Mouse (Mus musculus) small intestine, adult 2 months (tissue): Measurements from ENCODE around the gene Aff3. TPM values are rescaled to one million over a fixed set of nuclear protein-coding genes. Genes with fewer than 3 reads are reported as not detected.

Experiments used
- H3K27ac ChIP-seq: fragments of 200-500 bp; 2 replicates; pipeline ENCODE4 v1.5.1; 2012; ENCODE audit warnings: low read depth, low read length, control low read depth, inconsistent platforms; ENCODE audit not compliant: insufficient read depth
- H3K27me3 ChIP-seq: fragments of 200-500 bp; 2 replicates; pipeline ENCODE4 v1.6.1; 2012; ENCODE audit warnings: mild to moderate bottlenecking, moderate library complexity, low read length, inconsistent platforms; ENCODE audit not compliant: control insufficient read depth, insufficient read depth
- H3K36me3 ChIP-seq: fragments of 200-500 bp; 2 replicates; pipeline ENCODE4 v1.6.1; 2012; ENCODE audit warnings: mild to moderate bottlenecking, low read length, control low read depth, inconsistent platforms; ENCODE audit not compliant: control insufficient read depth, insufficient read depth
- H3K4me1 ChIP-seq: fragments of 200-500 bp; 2 replicates; pipeline ENCODE4 v1.6.1; 2012; ENCODE audit warnings: low read length, inconsistent platforms, mixed read lengths; ENCODE audit not compliant: control insufficient read depth, insufficient read depth, insufficient read length
- H3K4me3 ChIP-seq: fragments of 200-500 bp; 2 replicates; pipeline ENCODE4 v1.5.1; 2012; ENCODE audit warnings: low read depth, mild to moderate bottlenecking, control low read depth, inconsistent platforms, low read length, moderate library complexity
- CTCF ChIP-seq: fragments of 200-500 bp; IDR thresholded peaks from 2 replicates; pipeline ENCODE4 v1.5.1; 2012; ENCODE audit warnings: low read depth, mild to moderate bottlenecking, control low read depth, inconsistent platforms, low read length, moderate library complexity, mixed read lengths; ENCODE audit not compliant: insufficient replicate concordance, insufficient read length; ENCODE audit errors: extremely low read depth
- POLR2A ChIP-seq: fragments of 200-500 bp; IDR thresholded peaks from 2 replicates; pipeline ENCODE4 v1.6.1; 2012; ENCODE audit warnings: low read depth, mild to moderate bottlenecking, control low read depth, inconsistent platforms, low read length, moderate library complexity
- WGBS: fragments of 180-500 bp; shearing (Covaris S2); methylation state at CpG from one replicate; pipeline ENCODE4 v1.1.7; 2018; 5-methylcytosine and 5-hydroxymethylcytosine counted together
- polyA plus RNA-seq: library from polyadenylated mRNA; depleted of rRNA; stranded (reverse); fragments of >200 nt; gene quantifications from 2 replicates; pipeline ENCODE4 v1.2.3, GENCODE M21; 2012

The Aff3 gene
- polyA plus RNA-seq, 1 experiment: 1.5 TPM

DNA sequence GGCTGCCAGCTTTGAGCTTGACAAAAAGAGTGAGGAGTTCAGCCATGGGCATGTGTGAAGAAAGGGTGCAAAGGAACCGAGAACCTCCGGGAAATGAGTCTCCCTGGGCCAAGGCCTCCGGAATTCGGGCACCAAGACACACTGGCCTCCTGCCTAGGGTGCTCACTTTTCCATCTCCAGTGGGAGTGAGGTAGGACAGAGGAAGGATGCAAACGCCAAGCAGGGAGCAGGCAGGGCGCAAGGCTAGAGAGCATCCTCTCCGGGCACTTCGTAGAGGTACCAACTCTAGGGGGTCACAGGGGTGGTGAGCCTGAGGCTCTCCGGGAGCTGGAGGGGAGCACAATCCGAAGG, 38.4 kb downstream of the Aff3 start:
- no peaks in the 10 kb centered on the region for H3K36me3 ChIP-seq
- peaks cover 24% of the 10 kb centered on the region for H3K27me3 ChIP-seq
- 11% methylated on average over 10 of the region's 10 CpGs for WGBS
- no peaks in the 10 kb centered on the region for H3K4me1 ChIP-seq
- TF ChIP-seq CTCF (no peak), POLR2A (no peak)
- peak overlapping the region; percentile 67 for H3K4me3 ChIP-seq
- no peak overlapping the region for H3K27ac ChIP-seq

DNA sequence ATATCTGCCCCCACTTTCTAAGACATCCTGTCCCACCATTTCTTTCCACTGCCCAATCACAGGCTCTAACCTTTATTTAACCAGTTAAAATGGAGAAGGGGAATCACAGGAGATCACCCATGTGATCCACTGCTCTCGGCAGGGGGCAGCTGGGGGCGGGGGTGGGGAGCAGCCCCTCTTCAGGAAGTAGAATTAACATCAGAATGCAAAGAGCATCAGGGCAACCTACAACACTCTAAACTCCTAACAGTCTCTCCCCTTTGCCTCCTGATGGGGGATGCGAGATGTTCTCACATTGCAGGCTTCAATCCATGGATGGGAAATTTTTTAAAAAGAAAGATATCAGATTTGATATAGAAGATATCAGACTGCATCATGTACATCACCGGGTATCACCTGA, 42.9 kb downstream of the Aff3 start:
- no peak for TF ChIP-seq CTCF
- no peak for TF ChIP-seq POLR2A
- 61% methylated on average over 4 of the region's 4 CpGs for WGBS
- H3K27ac ChIP-seq: no peak overlapping the region
- no peaks in the 10 kb centered on the region for H3K36me3 ChIP-seq
- H3K27me3 ChIP-seq: peaks cover 8% of the 10 kb centered on the region
- H3K4me1 ChIP-seq: no peaks in the 10 kb centered on the region
- no peak overlapping the region for H3K4me3 ChIP-seq

DNA sequence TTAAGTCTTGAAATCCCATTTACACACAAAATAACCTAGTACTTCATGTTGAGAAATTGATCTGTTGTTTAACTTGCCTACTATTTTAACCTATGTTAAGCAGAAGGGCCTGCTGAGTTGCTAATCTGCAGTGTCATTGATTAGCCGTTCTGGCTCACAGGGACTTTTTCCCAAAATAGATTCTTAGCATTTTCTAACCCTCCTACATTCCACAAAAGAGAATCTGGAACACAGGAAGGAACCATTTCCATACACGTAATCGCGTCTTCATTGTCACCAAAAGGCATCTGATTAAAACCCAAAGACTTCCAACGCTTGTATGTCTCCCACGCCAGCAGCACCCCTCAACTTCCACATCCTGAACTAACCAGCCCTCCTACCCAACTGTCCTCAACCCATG, 44.4 kb downstream of the Aff3 start:
- Histone ChIP-seq H3K4me1 (no peaks in the 10 kb centered on the region), H3K36me3 (no peaks in the 10 kb centered on the region), H3K4me3 (no peak overlapping the region), H3K27ac (no peak overlapping the region), H3K27me3 (no peaks in the 10 kb centered on the region)
- TF ChIP-seq CTCF: no peak
- no peak for TF ChIP-seq POLR2A
- WGBS: 81% methylated on average over 6 of the region's 6 CpGs

DNA sequence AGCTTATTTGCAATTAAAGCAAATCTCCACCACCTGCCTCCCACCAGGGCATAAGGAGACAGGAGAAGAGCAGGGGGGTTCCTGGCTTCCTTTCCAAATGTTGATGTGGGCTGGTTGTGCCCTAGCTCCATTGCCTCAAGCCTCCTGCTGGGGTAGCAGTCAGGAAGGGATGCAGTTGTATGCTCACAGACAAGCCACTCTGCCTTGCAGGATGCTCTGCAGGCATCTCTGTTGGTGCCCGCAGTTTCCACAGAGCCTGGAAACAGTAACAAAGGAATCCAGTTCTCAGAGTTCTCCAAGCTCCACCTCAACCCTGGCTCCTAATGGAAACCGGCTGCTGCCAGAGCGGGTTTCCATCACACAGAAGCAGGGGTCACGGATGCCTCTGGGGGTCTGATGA, 58.0 kb downstream of the Aff3 start:
- no peak overlapping the region for H3K4me3 ChIP-seq
- H3K36me3 ChIP-seq: no peaks in the 10 kb centered on the region
- TF ChIP-seq CTCF (no peak), POLR2A (no peak)
- no peak overlapping the region for H3K27ac ChIP-seq
- WGBS: 88% methylated on average over 4 of the region's 4 CpGs
- H3K27me3 ChIP-seq: no peaks in the 10 kb centered on the region
- no peaks in the 10 kb centered on the region for H3K4me1 ChIP-seq

DNA sequence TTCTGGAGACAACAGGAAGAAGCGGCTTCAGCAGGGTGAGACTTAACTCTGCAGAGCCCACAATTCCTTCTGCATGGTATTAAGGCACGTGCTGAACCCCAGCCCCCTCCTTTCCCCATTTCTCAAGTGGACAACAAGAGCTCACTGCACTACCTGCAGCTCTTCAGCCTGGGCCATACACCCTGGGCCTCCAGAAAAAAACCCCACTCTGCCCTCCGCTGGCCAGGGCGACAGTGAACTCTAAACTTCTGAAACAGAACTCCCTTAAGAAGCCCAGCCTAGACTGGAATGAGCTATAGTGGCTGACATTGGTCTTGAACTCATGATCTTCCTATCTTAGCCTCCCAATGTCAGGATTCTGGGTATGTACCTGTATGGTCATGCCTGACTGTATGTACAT, 59.3 kb downstream of the Aff3 start:
- no peak overlapping the region for H3K4me3 ChIP-seq
- no peak for TF ChIP-seq POLR2A
- TF ChIP-seq CTCF: no peak
- no peak overlapping the region for H3K27ac ChIP-seq
- no peaks in the 10 kb centered on the region for H3K4me1 ChIP-seq
- no peaks in the 10 kb centered on the region for H3K36me3 ChIP-seq
- 75% methylated on average over 4 of the region's 4 CpGs for WGBS
- no peaks in the 10 kb centered on the region for H3K27me3 ChIP-seq

DNA sequence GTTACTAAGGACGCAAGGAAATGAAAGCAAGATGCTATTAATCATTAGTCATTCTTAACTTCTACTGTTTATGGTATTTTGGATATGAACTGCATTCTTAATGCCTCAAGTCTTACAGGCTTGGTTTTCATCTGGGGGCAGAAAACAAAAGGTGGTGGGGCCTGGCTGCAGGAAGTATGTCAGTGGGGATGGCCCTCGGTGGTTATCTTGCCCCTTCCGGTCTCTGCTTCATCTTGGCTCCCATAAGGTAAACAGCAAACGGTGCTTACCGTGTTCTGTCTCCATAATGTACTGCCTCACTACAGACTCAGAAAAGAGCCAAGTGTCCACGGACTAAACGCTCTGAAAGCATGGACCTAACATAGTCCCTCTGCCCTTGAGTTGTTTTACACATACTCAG, 60.1 kb downstream of the Aff3 start:
- WGBS: 69% methylated on average over 7 of the region's 7 CpGs
- Histone ChIP-seq H3K4me3 (no peak overlapping the region), H3K4me1 (no peaks in the 10 kb centered on the region), H3K27ac (no peak overlapping the region), H3K36me3 (no peaks in the 10 kb centered on the region), H3K27me3 (no peaks in the 10 kb centered on the region)
- TF ChIP-seq CTCF (no peak), POLR2A (no peak)

DNA sequence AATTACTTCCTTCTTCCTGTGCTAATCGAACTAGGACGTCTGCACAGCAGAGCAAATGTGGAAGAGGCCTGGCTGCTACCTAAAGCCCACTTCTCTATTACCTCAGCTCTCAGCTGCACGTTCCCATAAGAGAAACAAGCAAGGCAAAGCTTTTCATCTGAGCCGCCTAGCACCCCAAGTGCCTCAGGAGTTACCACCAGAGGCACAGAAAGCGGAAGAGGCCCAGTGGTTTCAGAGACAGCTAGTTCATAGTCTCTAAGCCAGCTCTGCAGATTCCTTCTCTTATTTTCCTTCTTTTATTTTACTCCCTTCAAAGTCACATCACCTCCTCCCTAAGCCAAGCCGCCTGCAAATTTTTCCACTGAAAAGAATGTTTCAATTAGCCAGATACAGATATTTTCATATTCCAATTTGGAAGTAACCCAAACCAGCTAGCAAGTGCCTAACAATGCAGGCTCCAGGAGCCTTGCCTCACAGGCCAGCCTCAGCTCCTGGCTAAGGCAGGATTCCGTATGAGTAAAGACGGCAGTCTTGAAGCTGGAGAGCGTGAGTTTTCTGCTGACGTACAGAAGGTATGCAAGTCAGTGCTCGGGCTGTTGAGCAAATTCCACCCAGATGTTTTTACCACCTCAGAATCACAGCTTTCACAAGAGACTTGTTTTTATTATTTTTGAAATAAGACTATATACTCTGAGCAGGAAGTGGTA, 62.8 kb downstream of the Aff3 start:
- Histone ChIP-seq H3K36me3 (no peaks in the 10 kb centered on the region), H3K4me1 (no peaks in the 10 kb centered on the region), H3K27me3 (no peaks in the 10 kb centered on the region), H3K27ac (no peak overlapping the region), H3K4me3 (no peak overlapping the region)
- 63% methylated on average over 11 of the region's 11 CpGs for WGBS
- TF ChIP-seq CTCF (no peak), POLR2A (no peak)

DNA sequence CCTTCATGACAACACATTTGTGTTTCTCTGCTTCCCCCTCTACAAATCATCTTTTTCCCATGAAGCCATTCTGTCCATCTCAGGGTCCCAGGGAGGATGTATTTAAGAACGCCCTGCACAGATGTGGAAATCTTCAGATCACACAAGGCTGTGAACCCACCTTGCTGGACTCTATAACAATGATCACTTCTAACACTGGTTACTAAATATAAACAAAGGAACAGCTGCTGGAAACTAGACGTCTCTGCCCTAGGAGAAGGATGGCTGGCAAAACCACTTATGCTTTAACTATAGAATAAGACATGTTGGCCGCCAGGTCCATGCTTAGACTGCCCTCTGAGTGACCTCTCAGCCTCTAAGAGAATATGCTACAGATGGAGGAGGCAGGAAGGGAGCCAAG, 69.4 kb downstream of the Aff3 start:
- no peak for TF ChIP-seq POLR2A
- no peak for TF ChIP-seq CTCF
- WGBS: 64% methylated on average over 3 of the region's 3 CpGs
- H3K27me3 ChIP-seq: no peaks in the 10 kb centered on the region
- H3K4me3 ChIP-seq: no peak overlapping the region
- no peaks in the 10 kb centered on the region for H3K36me3 ChIP-seq
- no peaks in the 10 kb centered on the region for H3K4me1 ChIP-seq
- no peak overlapping the region for H3K27ac ChIP-seq
